Mouse (Mus musculus): ENCODE data around the gene Ramac. TPM values are rescaled to one million over a fixed set of nuclear protein-coding genes. Genes with fewer than 3 reads are reported as not detected.
A peak's percentile ranks its signal among the peaks of the same experiment; 100 is the strongest.

The Ramac gene
- polyA plus RNA-seq, 1 experiment from 2014 or later: 113 TPM

DNA sequence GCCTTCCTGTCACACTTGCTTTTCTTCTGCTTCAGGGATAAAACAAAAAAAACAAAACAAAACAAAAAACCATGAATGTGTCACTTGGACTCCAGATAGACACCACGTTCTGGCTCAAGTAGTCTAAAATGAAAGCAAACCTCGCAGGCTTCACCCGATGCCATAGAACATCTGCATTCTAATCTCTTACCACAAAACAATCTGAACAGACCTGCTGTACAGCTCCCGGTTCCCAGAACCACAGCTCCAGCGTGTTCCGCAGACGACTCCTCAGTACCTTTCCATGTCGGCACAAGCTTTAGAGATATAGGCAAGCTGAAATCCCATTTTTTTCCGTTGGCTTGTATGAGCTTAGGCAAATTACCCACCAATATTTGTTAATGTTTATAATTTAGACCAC is 32.9 kb upstream of the Ramac start:
- H3K9me3 ChIP-seq (ENCODE audit: control insufficient read depth, low read length): no peaks in the 10 kb centered on the region
- no peak for ATAC-seq (ENCODE audit: insufficient number of reproducible peaks, low FRiP score, low TSS enrichment, low read depth)
- no peak overlapping the region for H3K4me2 ChIP-seq (ENCODE audit: low read depth, severe bottlenecking)
- no peak overlapping the region for H3K27ac ChIP-seq (replicated peaks; ENCODE audit: low read depth, low read length)
- H3K4me3 ChIP-seq (ENCODE audit: low read depth, low read length): no peak overlapping the region
- 87% methylated on average over 9 of the region's 9 CpGs for WGBS
- no peak overlapping the region for H3K9ac ChIP-seq (ENCODE audit: low read length)
- peaks cover 10% of the 10 kb centered on the region for H3K4me1 ChIP-seq (ENCODE audit: control insufficient read depth, insufficient read depth, low read length)
- no peaks in the 10 kb centered on the region for H3K36me3 ChIP-seq (ENCODE audit: control insufficient read depth, insufficient read depth, low read length)
- H3K27me3 ChIP-seq (ENCODE audit: control insufficient read depth, insufficient read depth, low read length): no peaks in the 10 kb centered on the region
- no peak for DNase-seq (ENCODE audit: low spot score)

DNA sequence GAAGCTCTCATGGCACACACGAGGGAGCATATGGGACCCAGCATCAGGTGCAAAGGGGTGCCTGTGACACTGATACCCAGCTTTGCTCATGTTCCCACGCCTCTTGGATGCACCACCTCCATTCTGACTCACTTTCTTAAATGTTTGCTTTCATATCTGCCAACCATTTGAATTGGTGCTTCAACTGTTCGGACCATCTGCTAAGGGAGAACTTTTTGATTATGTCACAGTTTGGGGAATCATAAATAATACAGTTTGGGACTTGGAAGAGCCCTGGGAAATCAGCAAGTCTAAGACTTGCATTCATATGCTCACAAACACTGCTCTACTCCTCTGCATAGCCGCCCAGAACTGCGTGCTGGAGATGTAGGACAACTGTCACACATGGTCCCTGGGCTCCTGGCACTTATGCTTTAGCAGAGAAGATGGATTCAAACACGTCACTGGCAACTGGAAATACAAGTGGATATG is 31.5 kb upstream of the Ramac start:
- H3K36me3 ChIP-seq (ENCODE audit: control insufficient read depth, insufficient read depth, low read length): no peaks in the 10 kb centered on the region
- no peak overlapping the region for H3K4me2 ChIP-seq (ENCODE audit: low read depth, severe bottlenecking)
- no peak for DNase-seq (ENCODE audit: low spot score)

DNA sequence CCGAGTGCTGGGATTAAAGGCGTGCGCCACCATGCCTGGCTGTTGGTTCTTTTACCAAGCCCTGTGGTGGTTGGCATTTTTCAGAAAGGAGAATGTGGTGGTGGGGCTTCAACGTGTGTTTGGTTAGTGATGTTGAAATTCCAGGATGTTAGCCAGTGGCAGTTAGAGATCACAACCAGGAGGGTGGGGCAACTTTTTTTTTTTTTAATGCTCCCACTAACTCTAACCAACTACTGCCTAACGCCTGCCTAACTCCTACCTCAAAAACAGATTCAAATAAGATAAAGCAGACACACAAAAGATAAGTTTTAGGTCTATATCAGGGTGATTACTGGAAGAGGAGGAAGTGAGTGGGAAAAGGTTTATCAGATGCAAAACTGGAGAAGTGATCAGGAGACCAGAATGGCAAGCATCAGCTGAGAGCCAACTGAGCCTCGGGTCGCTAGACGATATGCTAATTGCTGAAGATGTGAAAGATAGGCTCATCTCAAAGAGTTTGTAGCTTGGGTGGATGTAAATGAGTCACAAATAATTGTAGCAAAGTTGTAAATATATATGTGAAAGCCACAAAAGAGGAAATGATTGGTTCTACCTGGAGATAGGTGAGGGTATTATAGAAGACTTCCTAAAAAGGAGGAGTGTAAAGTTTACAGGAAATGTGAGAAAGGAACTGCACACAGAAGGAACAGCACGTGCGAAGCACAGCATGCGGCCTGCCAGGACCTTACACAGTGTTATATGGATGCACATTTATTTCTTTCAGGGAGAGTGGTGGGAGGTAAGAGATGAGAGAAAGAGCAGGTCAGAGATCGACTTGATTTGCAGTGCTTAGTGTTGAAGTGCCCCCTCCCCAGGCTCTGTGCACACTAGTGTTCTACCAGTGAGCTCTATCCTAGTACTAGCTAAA is 30.3 kb upstream of the Ramac start:
- no peak overlapping the region for H3K27ac ChIP-seq (replicated peaks; ENCODE audit: low read depth, low read length)
- no peak overlapping the region for H3K4me2 ChIP-seq (ENCODE audit: low read depth, severe bottlenecking)
- DNase-seq (ENCODE audit: low spot score): no peak
- H3K27me3 ChIP-seq (ENCODE audit: control insufficient read depth, insufficient read depth, low read length): no peaks in the 10 kb centered on the region
- H3K36me3 ChIP-seq (ENCODE audit: control insufficient read depth, insufficient read depth, low read length): no peaks in the 10 kb centered on the region
- no peak for ATAC-seq (ENCODE audit: insufficient number of reproducible peaks, low FRiP score, low TSS enrichment, low read depth)
- 87% methylated on average over 12 of the region's 12 CpGs for WGBS
- no peak overlapping the region for H3K9ac ChIP-seq (ENCODE audit: low read length)
- H3K4me1 ChIP-seq (ENCODE audit: control insufficient read depth, insufficient read depth, low read length): 0 out of 2 replicates have a peak, but pooled peaks cover 2% of the 10 kb centered on the region
- H3K4me3 ChIP-seq (ENCODE audit: low read depth, low read length): no peak overlapping the region
- H3K9me3 ChIP-seq (ENCODE audit: control insufficient read depth, low read length): no peaks in the 10 kb centered on the region

More for the DNA sequence above, 31.5 kb upstream of the Ramac start:
- Histone ChIP-seq H3K9me3 (ENCODE audit: control insufficient read depth, low read length) (no peaks in the 10 kb centered on the region), H3K27me3 (ENCODE audit: control insufficient read depth, insufficient read depth, low read length) (no peaks in the 10 kb centered on the region), H3K4me3 (ENCODE audit: low read depth, low read length) (no peak overlapping the region), H3K9ac (ENCODE audit: low read length) (no peak overlapping the region), H3K4me1 (ENCODE audit: control insufficient read depth, insufficient read depth, low read length) (peaks cover 3% of the 10 kb centered on the region; the same call in 1 of the 2 replicates), H3K27ac (replicated peaks; ENCODE audit: low read depth, low read length) (no peak overlapping the region)
- 84% methylated on average over 6 of the region's 6 CpGs for WGBS
- no peak for ATAC-seq (ENCODE audit: insufficient number of reproducible peaks, low FRiP score, low TSS enrichment, low read depth)

DNA sequence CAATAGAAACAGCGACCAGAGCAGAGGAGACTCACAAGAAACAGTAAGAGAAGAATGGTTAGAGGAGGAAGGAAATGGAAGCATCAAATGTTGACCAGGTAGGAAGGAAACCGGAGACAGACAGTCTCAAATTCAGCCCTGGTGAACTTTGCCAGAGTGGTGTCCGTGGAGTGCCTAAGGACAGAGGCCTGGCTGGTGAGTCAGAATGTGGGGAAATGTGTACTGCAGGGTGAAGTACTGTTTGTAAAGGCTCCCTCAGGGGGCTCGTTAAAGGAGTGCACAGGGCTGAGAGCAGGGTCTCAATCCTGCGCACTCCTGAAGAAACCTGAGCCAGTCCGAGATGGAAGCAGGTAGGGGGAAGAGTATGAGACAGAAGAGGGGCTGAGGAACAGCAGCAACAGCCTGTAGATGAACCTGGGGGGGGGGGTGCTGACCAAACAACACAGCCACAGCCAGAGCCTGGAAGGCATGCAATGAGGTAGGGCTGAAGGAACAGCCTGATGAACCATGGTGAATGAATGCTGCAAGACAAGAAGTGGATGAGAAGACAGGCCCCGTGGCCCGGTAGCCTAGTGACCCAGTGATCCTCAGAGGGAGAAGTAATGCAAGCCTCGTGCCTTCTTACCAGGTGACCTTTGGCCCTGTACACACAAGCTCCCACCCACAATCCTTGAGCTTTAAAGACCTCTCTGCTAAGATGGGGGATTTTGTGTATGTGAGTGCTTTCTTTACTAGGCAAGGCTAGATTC is 27.3 kb upstream of the Ramac start:
- no peak for DNase-seq (ENCODE audit: low spot score)
- H3K27ac ChIP-seq (replicated peaks; ENCODE audit: low read depth, low read length): no peak overlapping the region

DNA sequence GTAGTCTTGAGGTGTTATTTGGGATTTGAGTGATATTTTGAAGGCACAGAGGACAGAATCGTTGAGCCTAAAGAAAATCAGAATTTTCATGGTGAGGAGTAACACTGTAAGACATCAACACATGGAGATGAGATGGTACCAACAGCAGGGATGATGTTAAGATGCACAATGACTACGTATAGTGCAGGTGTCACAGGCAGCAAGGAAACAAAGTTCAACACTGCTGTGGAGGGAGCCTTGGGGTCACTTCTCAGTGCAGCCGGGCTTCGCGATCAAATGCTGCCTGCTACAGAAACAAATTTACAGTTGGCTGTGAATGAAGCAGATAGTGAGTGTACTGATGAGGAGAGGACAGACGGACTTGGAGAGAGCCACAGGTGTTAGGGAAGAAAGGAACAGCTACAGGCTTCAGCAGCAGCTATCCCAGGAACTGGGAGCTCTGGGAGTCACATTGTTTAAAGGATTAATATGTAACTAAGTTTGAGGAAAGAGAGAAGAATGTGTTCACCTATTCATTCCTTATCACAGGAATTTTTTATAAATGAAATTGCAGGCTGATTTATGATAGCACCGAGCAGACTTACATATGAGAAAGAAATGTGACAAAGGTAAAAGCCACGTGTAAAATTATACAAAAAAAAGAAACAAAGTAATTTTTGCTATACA is 23.9 kb upstream of the Ramac start:
- H3K27ac ChIP-seq (replicated peaks; ENCODE audit: low read depth, low read length): no peak overlapping the region
- H3K36me3 ChIP-seq (ENCODE audit: control insufficient read depth, insufficient read depth, low read length): no peaks in the 10 kb centered on the region
- 0 out of 2 replicates have a peak, but pooled peaks cover 2% of the 10 kb centered on the region for H3K4me1 ChIP-seq (ENCODE audit: control insufficient read depth, insufficient read depth, low read length)
- H3K4me3 ChIP-seq (ENCODE audit: low read depth, low read length): no peak overlapping the region
- no peaks in the 10 kb centered on the region for H3K9me3 ChIP-seq (ENCODE audit: control insufficient read depth, low read length)
- no peaks in the 10 kb centered on the region for H3K27me3 ChIP-seq (ENCODE audit: control insufficient read depth, insufficient read depth, low read length)
- no peak overlapping the region for H3K4me2 ChIP-seq (ENCODE audit: low read depth, severe bottlenecking)
- DNase-seq (ENCODE audit: low spot score): no peak
- no peak for ATAC-seq (ENCODE audit: insufficient number of reproducible peaks, low FRiP score, low TSS enrichment, low read depth)
- no peak overlapping the region for H3K9ac ChIP-seq (ENCODE audit: low read length)
- WGBS: 81% methylated on average over 8 of the region's 8 CpGs

More for the DNA sequence above, 27.3 kb upstream of the Ramac start:
- no peak overlapping the region for H3K4me2 ChIP-seq (ENCODE audit: low read depth, severe bottlenecking)
- 0 out of 2 replicates have a peak, but pooled peaks cover 2% of the 10 kb centered on the region for H3K4me1 ChIP-seq (ENCODE audit: control insufficient read depth, insufficient read depth, low read length)
- no peaks in the 10 kb centered on the region for H3K9me3 ChIP-seq (ENCODE audit: control insufficient read depth, low read length)
- H3K9ac ChIP-seq (ENCODE audit: low read length): no peak overlapping the region
- no peak overlapping the region for H3K4me3 ChIP-seq (ENCODE audit: low read depth, low read length)
- WGBS: 59% methylated on average over 9 of the region's 9 CpGs
- no peak for ATAC-seq (ENCODE audit: insufficient number of reproducible peaks, low FRiP score, low TSS enrichment, low read depth)
- H3K36me3 ChIP-seq (ENCODE audit: control insufficient read depth, insufficient read depth, low read length): no peaks in the 10 kb centered on the region
- H3K27me3 ChIP-seq (ENCODE audit: control insufficient read depth, insufficient read depth, low read length): no peaks in the 10 kb centered on the region

DNA sequence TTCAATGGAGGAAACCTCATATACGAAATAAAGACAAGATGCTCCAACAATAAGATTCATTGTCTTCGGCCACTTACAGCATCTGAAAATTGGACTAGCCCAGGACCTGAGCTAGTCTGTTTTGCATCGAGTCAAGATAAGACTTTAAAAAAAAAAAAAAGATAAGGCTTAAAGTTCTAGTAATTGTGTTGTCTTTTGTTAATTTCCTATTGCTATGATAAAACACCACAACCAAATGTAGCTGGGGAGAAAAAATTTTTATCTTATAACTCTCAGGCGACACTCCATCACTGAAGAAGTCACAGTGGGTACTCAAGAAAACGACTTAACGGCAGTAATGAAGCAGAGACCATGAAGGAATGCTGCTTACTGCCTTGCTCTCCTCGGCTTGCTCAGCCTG is 22.7 kb upstream of the Ramac start:
- no peaks in the 10 kb centered on the region for H3K9me3 ChIP-seq (ENCODE audit: control insufficient read depth, low read length)
- H3K4me2 ChIP-seq (ENCODE audit: low read depth, severe bottlenecking): no peak overlapping the region
- DNase-seq (ENCODE audit: low spot score): no peak
- H3K27ac ChIP-seq (replicated peaks; ENCODE audit: low read depth, low read length): no peak overlapping the region
- H3K9ac ChIP-seq (ENCODE audit: low read length): no peak overlapping the region
- ATAC-seq (ENCODE audit: insufficient number of reproducible peaks, low FRiP score, low TSS enrichment, low read depth): no peak
- WGBS: 89% methylated on average over 7 of the region's 7 CpGs
- no peak overlapping the region for H3K4me3 ChIP-seq (ENCODE audit: low read depth, low read length)
- H3K36me3 ChIP-seq (ENCODE audit: control insufficient read depth, insufficient read depth, low read length): no peaks in the 10 kb centered on the region
- H3K4me1 ChIP-seq (ENCODE audit: control insufficient read depth, insufficient read depth, low read length): 0 out of 2 replicates have a peak, but pooled peaks cover 2% of the 10 kb centered on the region
- H3K27me3 ChIP-seq (ENCODE audit: control insufficient read depth, insufficient read depth, low read length): no peaks in the 10 kb centered on the region

DNA sequence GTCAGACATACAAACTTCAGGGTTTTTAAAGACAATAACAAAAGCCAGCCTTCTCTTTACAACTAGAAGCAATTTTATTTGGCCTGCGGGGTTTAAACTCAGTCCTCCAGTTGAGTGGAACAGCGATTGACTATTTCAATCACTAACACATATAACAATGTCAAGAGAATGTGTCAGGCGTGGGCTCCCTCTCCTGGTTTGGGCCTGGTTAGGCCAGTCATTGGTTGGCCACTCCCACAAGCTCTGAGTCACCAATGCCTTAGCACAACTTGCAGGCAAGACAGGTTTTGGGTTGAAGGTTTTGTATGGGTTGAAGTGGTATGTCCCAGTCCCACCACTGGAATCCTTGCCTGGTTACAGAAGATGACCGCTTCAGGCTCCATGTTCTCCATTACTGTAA is 18.6 kb upstream of the Ramac start:
- DNase-seq (ENCODE audit: low spot score): peak; percentile 40

DNA sequence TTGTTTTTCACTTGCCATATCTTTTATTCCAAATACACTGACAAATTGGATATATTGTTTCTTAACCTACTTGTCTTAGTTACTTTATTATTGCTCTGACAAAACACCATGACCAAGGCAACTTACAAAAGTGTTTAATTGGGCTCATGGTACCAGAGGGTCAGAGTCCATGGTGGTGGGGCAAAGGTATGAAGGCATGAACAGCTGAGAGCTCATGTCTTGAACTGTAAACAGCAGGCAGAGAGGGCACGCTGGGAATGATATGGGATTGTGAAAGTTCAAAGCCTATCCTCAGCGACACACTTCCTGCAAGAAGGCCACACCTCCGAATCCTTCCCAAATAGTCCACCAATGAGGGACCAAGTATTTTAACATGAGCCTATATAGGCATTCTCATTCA is 14.8 kb upstream of the Ramac start:
- Histone ChIP-seq H3K9ac (ENCODE audit: low read length) (no peak overlapping the region), H3K27me3 (ENCODE audit: control insufficient read depth, insufficient read depth, low read length) (no peaks in the 10 kb centered on the region), H3K4me2 (ENCODE audit: low read depth, severe bottlenecking) (no peak overlapping the region), H3K27ac (replicated peaks; ENCODE audit: low read depth, low read length) (no peak overlapping the region), H3K4me1 (ENCODE audit: control insufficient read depth, insufficient read depth, low read length) (no peaks in the 10 kb centered on the region), H3K4me3 (ENCODE audit: low read depth, low read length) (no peak overlapping the region), H3K36me3 (ENCODE audit: control insufficient read depth, insufficient read depth, low read length) (no peaks in the 10 kb centered on the region), H3K9me3 (ENCODE audit: control insufficient read depth, low read length) (no peaks in the 10 kb centered on the region)
- 79% methylated on average over 3 of the region's 3 CpGs for WGBS
- ATAC-seq (ENCODE audit: insufficient number of reproducible peaks, low FRiP score, low TSS enrichment, low read depth) (no peak), DNase-seq (ENCODE audit: low spot score) (no peak)

More for the DNA sequence above, 18.6 kb upstream of the Ramac start:
- no peak for ATAC-seq (ENCODE audit: insufficient number of reproducible peaks, low FRiP score, low TSS enrichment, low read depth)
- Histone ChIP-seq H3K4me2 (ENCODE audit: low read depth, severe bottlenecking) (no peak overlapping the region), H3K9me3 (ENCODE audit: control insufficient read depth, low read length) (no peaks in the 10 kb centered on the region), H3K4me3 (ENCODE audit: low read depth, low read length) (no peak overlapping the region), H3K9ac (ENCODE audit: low read length) (no peak overlapping the region), H3K27me3 (ENCODE audit: control insufficient read depth, insufficient read depth, low read length) (no peaks in the 10 kb centered on the region), H3K36me3 (ENCODE audit: control insufficient read depth, insufficient read depth, low read length) (no peaks in the 10 kb centered on the region), H3K4me1 (ENCODE audit: control insufficient read depth, insufficient read depth, low read length) (no peaks in the 10 kb centered on the region), H3K27ac (replicated peaks; ENCODE audit: low read depth, low read length) (no peak overlapping the region)
- WGBS: 73% methylated on average over 4 of the region's 4 CpGs

All from limb, embryonic 11.5 days (tissue).